8 mouse cellular contexts compared by ENCODE assay signal in genomic region chr2:151994350-151995122, GRCm38 (mm10). TPM values are rescaled to one million over a fixed set of nuclear protein-coding genes. Genes with fewer than 3 reads are reported as not detected.
A peak's percentile ranks its signal among the peaks of the same experiment; 100 is the strongest.
DNase-seq lines count a peak whose midpoint lies in the region; ATAC-seq lines count a peak whose summit lies in the region.

No protein-coding gene starts in this region.

- DNase-seq in cerebellum, postnatal 4 days (ENCODE audit: low spot score in 2 of 2) = peak; percentile 70 to 81
- peak; percentile 63 for DNase-seq in gastrocnemius, adult 8-10 months (ENCODE audit: low spot score in 2 of 2)
- DNase-seq in induced T-regulatory cell, adult 2 months (ENCODE audit: low read depth) = peak; percentile 89
- DNase-seq in left cerebral cortex, postnatal 14 days (ENCODE audit: low spot score in 2 of 2) = peak; percentile 69 to 82
- peak; percentile 71 to 87 for DNase-seq in right cerebral cortex, postnatal 10 days (ENCODE audit: low spot score in 2 of 2)
- DNase-seq in urinary bladder, postnatal 36 days (ENCODE audit: low spot score in 2 of 2) = peak; percentile 72 to 80

- ATAC-seq in activated CD4-positive, CD25-positive, alpha-beta regulatory T cell, adult 4 months = peak; percentile 51
- ATAC-seq in megakaryocyte progenitor cell, adult 5-6 weeks (replicated peaks; ENCODE audit: poor library complexity) = peak; percentile 67

- intact Hi-C loops in left cerebral cortex, postnatal 14 days (cut with DNase I) = loop anchor here (2.0 to 5.0 kb wide), 4 partner anchors 54 to 247 kb away; no protein-coding TSS in a partner anchor

RNA-seq across cellular contexts. Expression of gene Slc52a3, which starts 1.8 kb away (rescaled TPM):
- polyA plus RNA-seq in activated CD4-positive, CD25-positive, alpha-beta regulatory T cell, adult 4 months (2017; shearing (Covaris generic)) = 1 to 10 TPM; 7.3 to 8.4 TPM
- under 1 TPM; 0.31 to 0.72 (median 0.57) TPM for total RNA-seq in gastrocnemius, adult 8-10 months (2022)
- 1 to 10 TPM; 3.8 to 3.9 TPM for total RNA-seq in left cerebral cortex, postnatal 14 days (2021)
- 0.22 TPM in 1 of 2 replicates, not detected in the other for total RNA-seq in megakaryocyte progenitor cell, adult 5-6 weeks (2015)
- 0.12 TPM in 1 of 2 replicates, not detected in the other for total RNA-seq in megakaryocyte progenitor cell, adult 5-6 weeks (2017)

RNA-seq across cellular contexts. Expression of gene Fam110a, which starts 14.5 kb away (rescaled TPM):
- 10 to 100 TPM; 15.2 to 27.5 TPM for polyA plus RNA-seq in activated CD4-positive, CD25-positive, alpha-beta regulatory T cell, adult 4 months (2017; shearing (Covaris generic))
- 1 to 10 TPM; 1.3 to 1.5 (median 1.4) TPM for total RNA-seq in gastrocnemius, adult 8-10 months (2022)
- total RNA-seq in left cerebral cortex, postnatal 14 days (2021) = 1 to 10 TPM; 5.0 to 6.8 TPM
- total RNA-seq in megakaryocyte progenitor cell, adult 5-6 weeks (2015) = 5.6 and 8.2 TPM in 2 replicates
- total RNA-seq in megakaryocyte progenitor cell, adult 5-6 weeks (2017) = 3.8 and 4.6 TPM in 2 replicates

Comparison
In these comparisons a context has a peak if more than half of its experiments do, and no peak if none do; other contexts are left out.
1. Peak in every context shown above with its lines: DNase-seq and ATAC-seq.